Mouse (Mus musculus): ENCODE measurements around the gene Car15.

Gene Car15

GRCm38 (mm10) chr16:17802839-17803674 is 35.1 kb downstream of the Car15 start:
- in situ Hi-C loops (cut with MboI, MseI): no loop called here

- in situ Hi-C loops (cut with MboI, MseI): no loop called here
Measured at GRCm38 (mm10) chr16:17802456-17802838, 35.7 kb downstream of the Car15 start.

GRCm38 (mm10) chr16:17801777-17802455 is 36.2 kb downstream of the Car15 start:
- in situ Hi-C loops (cut with MboI, MseI): no loop called here

GRCm38 (mm10) chr16:17799584-17799983 is 38.6 kb downstream of the Car15 start:
- in situ Hi-C loops (cut with MboI, MseI): no loop called here

GRCm38 (mm10) chr16:17798321-17799180 is 39.6 kb downstream of the Car15 start:
- in situ Hi-C loops (cut with MboI, MseI): no loop called here

- in situ Hi-C loops (cut with MboI, MseI): no loop called here
Measured at GRCm38 (mm10) chr16:17797812-17798311, 40.3 kb downstream of the Car15 start.

- in situ Hi-C loops (cut with MboI, MseI): no loop called here
Measured at GRCm38 (mm10) chr16:17796971-17797811, 41.0 kb downstream of the Car15 start, which contains the start of gene Scarf2. Gene Scarf2, plus strand, starts transcription at chr16:17797282.

GRCm38 (mm10) chr16:17796519-17796918 is 41.6 kb downstream of the Car15 start:
- in situ Hi-C loops (cut with MboI, MseI): no loop called here

- in situ Hi-C loops (cut with MboI, MseI): no loop called here
Measured at GRCm38 (mm10) chr16:17795643-17796042, 42.5 kb downstream of the Car15 start.

- in situ Hi-C loops (cut with MboI, MseI): no loop called here
Measured at GRCm38 (mm10) chr16:17794047-17794446, 44.1 kb downstream of the Car15 start.

GRCm38 (mm10) chr16:17792728-17793127 is 45.4 kb downstream of the Car15 start:
- in situ Hi-C loops (cut with MboI, MseI): no loop called here

- in situ Hi-C loops (cut with MboI, MseI): no loop called here
Measured at GRCm38 (mm10) chr16:17785337-17785736, 52.8 kb downstream of the Car15 start.
